Mouse (Mus musculus) hindbrain, embryonic 12.5 days (tissue): ENCODE measurements at regions not wholly inside any gene's neighbourhood (a gene's known extent, or its start where the extent isn't known, plus 50 kb on each side); places are given as distances from the start of the nearest gene placed in this dataset.

Experiments used
- ATAC-seq: fragments of 200-750 bp; cut with Nextera tagmentation; 2 replicates; pipeline ENCODE4 v1.8.0; 2017; ENCODE audit warnings: moderate TSS enrichment; ENCODE audit not compliant: low FRiP score
- H3K27ac ChIP-seq: fragments of 300-500 bp; sonication (generic); 2 replicates; pipeline ENCODE4 v1.5.1; 2016; ENCODE audit warnings: mild to moderate bottlenecking
- H3K27me3 ChIP-seq: fragments of 300-500 bp; sonication (generic); 2 replicates; pipeline ENCODE4 v1.6.1; 2016; ENCODE audit warnings: mild to moderate bottlenecking
- H3K36me3 ChIP-seq: fragments of 300-500 bp; sonication (generic); 2 replicates; pipeline ENCODE4 v1.6.1; 2016; ENCODE audit warnings: mild to moderate bottlenecking
- H3K4me1 ChIP-seq: fragments of 300-500 bp; sonication (generic); 2 replicates; pipeline ENCODE4 v1.6.1; 2016
- H3K4me2 ChIP-seq: fragments of 300-500 bp; sonication (generic); replicated peaks from 2 replicates; pipeline ENCODE4 v1.6.1; 2016; ENCODE audit warnings: mild to moderate bottlenecking
- H3K4me3 ChIP-seq: fragments of 300-500 bp; sonication (generic); 2 replicates; pipeline ENCODE4 v1.5.1; 2016; ENCODE audit warnings: mild to moderate bottlenecking
- H3K9ac ChIP-seq: fragments of 300-500 bp; sonication (generic); 2 replicates; pipeline ENCODE4 v1.6.1; 2016; ENCODE audit warnings: mild to moderate bottlenecking, moderate library complexity
- H3K9me3 ChIP-seq: fragments of 300-500 bp; sonication (generic); replicated peaks from 2 replicates; pipeline ENCODE4 v1.6.1; 2016; ENCODE audit warnings: mild to moderate bottlenecking
- WGBS: fragments of 180-500 bp; shearing (Covaris S2); methylation state at CpG from one replicate; pipeline ENCODE4 v1.1.7; 2016; 5-methylcytosine and 5-hydroxymethylcytosine counted together

GRCm38 (mm10) chr1:143464863-143465262, 175.6 kb upstream of the B3galt2 start:
- Histone ChIP-seq H3K4me2 (no peak overlapping the region), H3K27ac (no peak overlapping the region), H3K4me3 (no peak overlapping the region), H3K9ac (no peak overlapping the region), H3K4me1 (no peaks in the 10 kb centered on the region), H3K9me3 (no peaks in the 10 kb centered on the region), H3K27me3 (no peaks in the 10 kb centered on the region), H3K36me3 (no peaks in the 10 kb centered on the region)
- WGBS: 76% methylated on average over 2 of the region's 2 CpGs
- ATAC-seq: no peak

- H3K4me1 ChIP-seq: no peaks in the 10 kb centered on the region
- no peaks in the 10 kb centered on the region for H3K36me3 ChIP-seq
- 95% methylated on average over 3 of the region's 3 CpGs for WGBS
- no peak overlapping the region for H3K9ac ChIP-seq
- no peaks in the 10 kb centered on the region for H3K27me3 ChIP-seq
- no peak overlapping the region for H3K4me3 ChIP-seq
- no peak for ATAC-seq
- H3K9me3 ChIP-seq: no peaks in the 10 kb centered on the region
- no peak overlapping the region for H3K27ac ChIP-seq
- no peak overlapping the region for H3K4me2 ChIP-seq
Measured at GRCm38 (mm10) chr1:143466092-143466491, 174.4 kb upstream of the B3galt2 start.

- whole genome bisulfite sequencing: 95% methylated on average over 2 of the region's 2 CpGs
- no peak for ATAC-seq
- H3K9ac ChIP-seq: no peak overlapping the region
- no peak overlapping the region for H3K4me3 ChIP-seq
- H3K27ac ChIP-seq: no peak overlapping the region
- no peaks in the 10 kb centered on the region for H3K36me3 ChIP-seq
- H3K4me2 ChIP-seq: no peak overlapping the region
- H3K27me3 ChIP-seq: no peaks in the 10 kb centered on the region
- H3K4me1 ChIP-seq: no peaks in the 10 kb centered on the region
- H3K9me3 ChIP-seq: no peaks in the 10 kb centered on the region
Measured at GRCm38 (mm10) chr1:143475329-143475728, 165.1 kb upstream of the B3galt2 start.

GRCm38 (mm10) chr1:143483345-143483744, 157.1 kb upstream of the B3galt2 start:
- Histone ChIP-seq H3K27ac (no peak overlapping the region), H3K4me2 (no peak overlapping the region), H3K36me3 (no peaks in the 10 kb centered on the region), H3K4me3 (no peak overlapping the region), H3K4me1 (no peaks in the 10 kb centered on the region), H3K9me3 (no peaks in the 10 kb centered on the region), H3K9ac (no peak overlapping the region), H3K27me3 (no peaks in the 10 kb centered on the region)
- no peak for ATAC-seq
- 92% methylated on average over 4 of the region's 4 CpGs for WGBS

- Histone ChIP-seq H3K9me3 (no peaks in the 10 kb centered on the region), H3K4me2 (no peak overlapping the region), H3K9ac (no peak overlapping the region), H3K27me3 (no peaks in the 10 kb centered on the region), H3K4me1 (no peaks in the 10 kb centered on the region), H3K36me3 (no peaks in the 10 kb centered on the region), H3K4me3 (no peak overlapping the region), H3K27ac (no peak overlapping the region)
- 93% methylated on average over 1 of the region's 1 CpGs for WGBS
- ATAC-seq: no peak
Measured at GRCm38 (mm10) chr1:143484936-143485335, 155.5 kb upstream of the B3galt2 start.

GRCm38 (mm10) chr1:143497092-143497491, 143.4 kb upstream of the B3galt2 start:
- no peaks in the 10 kb centered on the region for H3K9me3 ChIP-seq
- H3K36me3 ChIP-seq: no peaks in the 10 kb centered on the region
- no peak overlapping the region for H3K9ac ChIP-seq
- no peak overlapping the region for H3K27ac ChIP-seq
- H3K27me3 ChIP-seq: no peaks in the 10 kb centered on the region
- H3K4me2 ChIP-seq: no peak overlapping the region
- ATAC-seq: no peak
- 80% methylated on average over 8 of the region's 8 CpGs for WGBS
- no peak overlapping the region for H3K4me3 ChIP-seq
- H3K4me1 ChIP-seq: no peaks in the 10 kb centered on the region

- H3K27me3 ChIP-seq: no peaks in the 10 kb centered on the region
- H3K4me2 ChIP-seq: no peak overlapping the region
- no peaks in the 10 kb centered on the region for H3K36me3 ChIP-seq
- H3K4me1 ChIP-seq: no peaks in the 10 kb centered on the region
- H3K9me3 ChIP-seq: no peaks in the 10 kb centered on the region
- ATAC-seq: no peak
- no peak overlapping the region for H3K27ac ChIP-seq
- WGBS: 59% methylated on average over 11 of the region's 11 CpGs
- H3K9ac ChIP-seq: no peak overlapping the region
- H3K4me3 ChIP-seq: no peak overlapping the region
Measured at GRCm38 (mm10) chr1:143503436-143504065, 136.9 kb upstream of the B3galt2 start.

GRCm38 (mm10) chr1:143504066-143504440, 136.4 kb upstream of the B3galt2 start:
- H3K4me3 ChIP-seq: no peak overlapping the region
- ATAC-seq: no peak
- WGBS: 75% methylated on average over 3 of the region's 3 CpGs

GRCm38 (mm10) chr1:143505318-143505717, 135.1 kb upstream of the B3galt2 start:
- H3K27me3 ChIP-seq: no peaks in the 10 kb centered on the region
- H3K9ac ChIP-seq: no peak overlapping the region
- WGBS: 97% methylated on average over 1 of the region's 1 CpGs
- no peak overlapping the region for H3K27ac ChIP-seq
- H3K9me3 ChIP-seq: no peaks in the 10 kb centered on the region
- ATAC-seq: no peak
- no peak overlapping the region for H3K4me2 ChIP-seq
- no peaks in the 10 kb centered on the region for H3K36me3 ChIP-seq
- H3K4me3 ChIP-seq: no peak overlapping the region
- H3K4me1 ChIP-seq: no peaks in the 10 kb centered on the region

More at GRCm38 (mm10) chr1:143504066-143504440, 136.4 kb upstream of the B3galt2 start:
- Histone ChIP-seq H3K27ac (no peak overlapping the region), H3K9ac (no peak overlapping the region), H3K36me3 (no peaks in the 10 kb centered on the region), H3K27me3 (no peaks in the 10 kb centered on the region), H3K4me2 (no peak overlapping the region), H3K9me3 (no peaks in the 10 kb centered on the region), H3K4me1 (no peaks in the 10 kb centered on the region)

GRCm38 (mm10) chr1:143523831-143524521, 116.5 kb upstream of the B3galt2 start:
- ATAC-seq: no peak
- 80% methylated on average over 6 of the region's 6 CpGs for WGBS
- H3K9me3 ChIP-seq: no peaks in the 10 kb centered on the region
- H3K27me3 ChIP-seq: no peaks in the 10 kb centered on the region
- no peaks in the 10 kb centered on the region for H3K4me1 ChIP-seq
- no peaks in the 10 kb centered on the region for H3K36me3 ChIP-seq
- H3K4me3 ChIP-seq: no peak overlapping the region
- H3K27ac ChIP-seq: no peak overlapping the region
- H3K4me2 ChIP-seq: no peak overlapping the region
- H3K9ac ChIP-seq: no peak overlapping the region

GRCm38 (mm10) chr1:143524522-143524865, 116.0 kb upstream of the B3galt2 start:
- ATAC-seq: no peak
- no peaks in the 10 kb centered on the region for H3K9me3 ChIP-seq
- H3K27ac ChIP-seq: no peak overlapping the region
- no peaks in the 10 kb centered on the region for H3K27me3 ChIP-seq
- H3K4me1 ChIP-seq: no peaks in the 10 kb centered on the region
- no peak overlapping the region for H3K9ac ChIP-seq
- H3K4me3 ChIP-seq: no peak overlapping the region
- 55% methylated on average over 5 of the region's 5 CpGs for WGBS
- no peak overlapping the region for H3K4me2 ChIP-seq
- H3K36me3 ChIP-seq: no peaks in the 10 kb centered on the region

- peak; percentile 26; the same call in 1 of the 2 replicates for ATAC-seq
- WGBS: 68% methylated on average over 2 of the region's 2 CpGs
Measured at GRCm38 (mm10) chr1:143540223-143540622, 100.2 kb upstream of the B3galt2 start.

GRCm38 (mm10) chr1:143540701-143541100, 99.8 kb upstream of the B3galt2 start:
- H3K9ac ChIP-seq: no peak overlapping the region
- ATAC-seq: no peak
- H3K36me3 ChIP-seq: no peaks in the 10 kb centered on the region
- no peaks in the 10 kb centered on the region for H3K27me3 ChIP-seq
- no peaks in the 10 kb centered on the region for H3K9me3 ChIP-seq
- H3K4me2 ChIP-seq: no peak overlapping the region
- H3K27ac ChIP-seq: no peak overlapping the region
- WGBS: 31% methylated on average over 3 of the region's 3 CpGs
- no peak overlapping the region for H3K4me3 ChIP-seq
- H3K4me1 ChIP-seq: no peaks in the 10 kb centered on the region

More at GRCm38 (mm10) chr1:143540223-143540622, 100.2 kb upstream of the B3galt2 start:
- H3K36me3 ChIP-seq: no peaks in the 10 kb centered on the region
- no peaks in the 10 kb centered on the region for H3K4me1 ChIP-seq
- H3K4me2 ChIP-seq: no peak overlapping the region
- H3K27ac ChIP-seq: no peak overlapping the region
- no peaks in the 10 kb centered on the region for H3K9me3 ChIP-seq
- no peaks in the 10 kb centered on the region for H3K27me3 ChIP-seq
- no peak overlapping the region for H3K9ac ChIP-seq
- no peak overlapping the region for H3K4me3 ChIP-seq
